In genomic region chr19:59469035-59469949, GRCm38 (mm10) we compare ENCODE assay signal across 8 mouse cellular contexts. TPM values are rescaled to one million over a fixed set of nuclear protein-coding genes. Genes with fewer than 3 reads are reported as not detected.
DNase-seq lines count a peak whose midpoint lies in the region; ATAC-seq and TF ChIP-seq lines count a peak whose summit lies in the region.

No protein-coding gene starts in this region.

- H3K27ac ChIP-seq in ES-Bruce4 (ENCODE audit: insufficient read depth, low read length), result no peak overlapping the region
- 0 out of 2 replicates have a peak overlapping the region, but pooled peaks have one; percentile 9 for H3K27ac ChIP-seq in hindbrain, embryonic 10.5 days
- no peak overlapping the region for H3K27ac ChIP-seq in limb, embryonic 11.5 days (replicated peaks; ENCODE audit: low read depth, low read length)
- no peak overlapping the region for H3K27ac ChIP-seq in stomach, embryonic 15.5 days

- intact Hi-C loops in heart, postnatal 10 days (cut with DNase I), result no loop called here

- H3K36me3 ChIP-seq in E14TG2a.4 (ENCODE audit: insufficient read depth, low read length) (no peaks in the 10 kb centered on the region), ES-Bruce4 (ENCODE audit: control insufficient read depth, insufficient read depth, low read length, poor library complexity, severe bottlenecking) (no peaks in the 10 kb centered on the region)
- no peaks in the 10 kb centered on the region for H3K36me3 ChIP-seq in hindbrain, embryonic 10.5 days
- H3K36me3 ChIP-seq in limb, embryonic 11.5 days (ENCODE audit: control insufficient read depth, insufficient read depth, low read length), result no peaks in the 10 kb centered on the region
- H3K36me3 ChIP-seq in stomach, embryonic 15.5 days, result no peaks in the 10 kb centered on the region

- no peaks in the 10 kb centered on the region for H3K9me3 ChIP-seq in E14TG2a.4 (ENCODE audit: low read length)
- H3K9me3 ChIP-seq in ES-Bruce4 (replicated peaks; ENCODE audit: control insufficient read depth, insufficient read depth, low read length, poor library complexity, severe bottlenecking), result no peaks in the 10 kb centered on the region
- no peaks in the 10 kb centered on the region for H3K9me3 ChIP-seq in hindbrain, embryonic 10.5 days
- H3K9me3 ChIP-seq in limb, embryonic 11.5 days (ENCODE audit: control insufficient read depth, low read length), result no peaks in the 10 kb centered on the region
- H3K9me3 ChIP-seq in stomach, embryonic 15.5 days, result no peaks in the 10 kb centered on the region

- TF ChIP-seq POLR2A in ES-Bruce4 (IDR thresholded peaks at IDR 0.05; ENCODE audit: insufficient read depth, low read length), result no peak

- ATAC-seq in limb, embryonic 11.5 days (ENCODE audit: insufficient number of reproducible peaks, low FRiP score, low TSS enrichment, low read depth), result peak; percentile 33; the same call in 1 of the 2 replicates
- ATAC-seq in stomach, embryonic 15.5 days (ENCODE audit: insufficient read depth, low FRiP score, low read depth), result no peak
- no peak for ATAC-seq in monocyte, adult 5-6 weeks (replicated peaks; ENCODE audit: insufficient number of reproducible peaks, low FRiP score, low TSS enrichment, poor library complexity, severe bottlenecking)

- H3K9ac ChIP-seq in ES-Bruce4 (ENCODE audit: low read depth, poor library complexity, severe bottlenecking), result no peak overlapping the region
- H3K9ac ChIP-seq in limb, embryonic 11.5 days (ENCODE audit: low read length), result peak overlapping the region; percentile 17; the same call in 1 of the 2 replicates
- H3K9ac ChIP-seq in stomach, embryonic 15.5 days, result no peak overlapping the region

- H3K27me3 ChIP-seq in E14TG2a.4 (ENCODE audit: insufficient read depth, low read length) (peaks cover 93% of the 10 kb centered on the region), ES-Bruce4 (ENCODE audit: control insufficient read depth, insufficient read depth, low read length, poor library complexity, severe bottlenecking) (peaks cover 14% of the 10 kb centered on the region)
- peaks cover 100% of the 10 kb centered on the region for H3K27me3 ChIP-seq in hindbrain, embryonic 10.5 days (ENCODE audit: insufficient read depth, poor library complexity, severe bottlenecking)
- peaks cover 75% of the 10 kb centered on the region for H3K27me3 ChIP-seq in limb, embryonic 11.5 days (ENCODE audit: control insufficient read depth, insufficient read depth, low read length)
- H3K27me3 ChIP-seq in stomach, embryonic 15.5 days (replicated peaks), result peaks cover 84% of the 10 kb centered on the region

- peak; percentile 66 for DNase-seq in hindbrain, embryonic 10.5 days (ENCODE audit: low spot score)
- peak; percentile 78 for DNase-seq in limb, embryonic 11.5 days (ENCODE audit: low spot score)
- DNase-seq in heart, postnatal 10 days, result no peak
- DNase-seq in layer of hippocampus, postnatal 25 days (ENCODE audit: extremely low spot score in 1 of 2, low spot score in 1 of 2), result no peak

- H3K4me1 ChIP-seq in E14TG2a.4 (replicated peaks; ENCODE audit: low read depth, low read length), result peaks cover 41% of the 10 kb centered on the region
- no peaks in the 10 kb centered on the region for H3K4me1 ChIP-seq in ES-Bruce4 (ENCODE audit: control insufficient read depth, insufficient read depth, low read length)
- peaks cover 64% of the 10 kb centered on the region for H3K4me1 ChIP-seq in hindbrain, embryonic 10.5 days (replicated peaks)
- peaks cover 20% of the 10 kb centered on the region for H3K4me1 ChIP-seq in limb, embryonic 11.5 days (ENCODE audit: control insufficient read depth, insufficient read depth, low read length)
- H3K4me1 ChIP-seq in stomach, embryonic 15.5 days, result peaks cover 7% of the 10 kb centered on the region; the same call in 1 of the 2 replicates

- TF ChIP-seq CTCF in E14TG2a.4 (conservative IDR thresholded peaks at IDR 0.05; ENCODE audit: low read length) (no peak), ES-Bruce4 (IDR thresholded peaks at IDR 0.05; ENCODE audit: low read depth, low read length) (peak; percentile 28)

- H3K4me3 ChIP-seq in E14TG2a.4 (replicated peaks; ENCODE audit: low read length) (peak overlapping the region; percentile 46), ES-Bruce4 (ENCODE audit: low read depth, low read length) (no peak overlapping the region)
- H3K4me3 ChIP-seq in hindbrain, embryonic 10.5 days, result peak overlapping the region; percentile 46
- peak overlapping the region; percentile 12 for H3K4me3 ChIP-seq in limb, embryonic 11.5 days (ENCODE audit: low read depth, low read length)
- H3K4me3 ChIP-seq in stomach, embryonic 15.5 days (replicated peaks), result peak overlapping the region; percentile 16

- under 1% methylated on average over 35 of the region's 35 CpGs for WGBS in hindbrain, embryonic 10.5 days
- under 1% methylated on average over 35 of the region's 35 CpGs for WGBS in limb, embryonic 11.5 days
- 1% methylated on average over 35 of the region's 35 CpGs for WGBS in stomach, embryonic 15.5 days

- H3K4me2 ChIP-seq in limb, embryonic 11.5 days (ENCODE audit: low read depth, severe bottlenecking), result peak overlapping the region; percentile 42
- peak overlapping the region; percentile 48 for H3K4me2 ChIP-seq in stomach, embryonic 15.5 days

- no peak for TF ChIP-seq EP300 in ES-Bruce4 (IDR thresholded peaks at IDR 0.05; ENCODE audit: insufficient read depth, low read depth, low read length)

RNA-seq across cellular contexts. Expression of gene Emx2, which starts 11.1 kb away (rescaled TPM):
- polyA plus RNA-seq in ES-Bruce4 (2011; ENCODE audit: insufficient read depth, insufficient read length, low read depth, missing spikeins), result 0.51 and 0.59 TPM in 2 replicates
- polyA plus RNA-seq in hindbrain, embryonic 10.5 days (2016; fragmentation: Nextera tagmentation; extraction: Ambion mirVana), result 1.2 and 2.3 TPM in 2 replicates
- polyA plus RNA-seq in limb, embryonic 11.5 days (2014; fragmentation: Nextera tagmentation; extraction: Ambion mirVana), result 14.0 and 15.5 TPM in 2 replicates
- 0.08 and 0.37 TPM in 2 replicates for polyA plus RNA-seq in stomach, embryonic 15.5 days (2015; fragmentation: Nextera tagmentation; extraction: Ambion mirVana)
- total RNA-seq in monocyte, adult 5-6 weeks (2017), result not detected in 3 replicates
- total RNA-seq in heart, postnatal 10 days (2021), result not detected
- total RNA-seq in layer of hippocampus, postnatal 25 days (2021), result 10 to 100 TPM; 24.1 to 26.7 TPM

Comparison
In these comparisons a context has a peak if more than half of its experiments do, and no peak if none do; other contexts are left out.
1. DNase-seq: peak in hindbrain, embryonic 10.5 days (single experiment) and limb, embryonic 11.5 days (single experiment); none in heart, postnatal 10 days (0 of 2) and layer of hippocampus, postnatal 25 days (0 of 2).